Mouse (Mus musculus) v-Abl transformed pro-B cells (cell line): Measurements from ENCODE around the gene Frmd5.

Source experiments
- in situ Hi-C, 2 experiments: fragments of 400-800 bp; cut with MboI; formaldehyde crosslinking; loops; one replicate each; pipeline ENCODE4 v1.15.1; 2025; ENCODE audit not compliant: unreplicated experiment in 2 of 2

Frmd5 gene

GRCm38 (mm10) chr2:121764851-121765250, 42.0 kb downstream of the Frmd5 start:
- in situ Hi-C loops = no loop called here

GRCm38 (mm10) chr2:121761861-121762260, 45.0 kb downstream of the Frmd5 start:
- in situ Hi-C loops = no loop called here

- in situ Hi-C loops = no loop called here
These were observed 45.5 kb downstream of the Frmd5 start for GRCm38 (mm10) chr2:121761281-121761795.

- in situ Hi-C loops = no loop called here
These were observed 46.2 kb downstream of the Frmd5 start for GRCm38 (mm10) chr2:121760646-121761045.

- in situ Hi-C loops = no loop called here
These were observed 48.6 kb downstream of the Frmd5 start for GRCm38 (mm10) chr2:121758258-121758657.

GRCm38 (mm10) chr2:121756336-121756735, 50.6 kb downstream of the Frmd5 start:
- in situ Hi-C loops = no loop called here

GRCm38 (mm10) chr2:121755056-121755455, 51.8 kb downstream of the Frmd5 start:
- in situ Hi-C loops = no loop called here

GRCm38 (mm10) chr2:121750121-121750520, 56.8 kb downstream of the Frmd5 start:
- in situ Hi-C loops = no loop called here

GRCm38 (mm10) chr2:121741151-121741550, 65.7 kb downstream of the Frmd5 start:
- in situ Hi-C loops = no loop called here

GRCm38 (mm10) chr2:121739410-121739809, 67.5 kb downstream of the Frmd5 start:
- in situ Hi-C loops = no loop called here

- in situ Hi-C loops = no loop called here
These were observed 73.5 kb downstream of the Frmd5 start for GRCm38 (mm10) chr2:121733426-121733825.

- in situ Hi-C loops = no loop called here
These were observed 76.4 kb downstream of the Frmd5 start for GRCm38 (mm10) chr2:121730486-121730885.

- in situ Hi-C loops = no loop called here
These were observed 77.8 kb downstream of the Frmd5 start for GRCm38 (mm10) chr2:121728907-121729575.

GRCm38 (mm10) chr2:121724866-121725265, 82.0 kb downstream of the Frmd5 start:
- in situ Hi-C loops = no loop called here

GRCm38 (mm10) chr2:121723796-121724195, 83.1 kb downstream of the Frmd5 start:
- in situ Hi-C loops = no loop called here

GRCm38 (mm10) chr2:121719000-121719399, 87.9 kb downstream of the Frmd5 start:
- in situ Hi-C loops = no loop called here

GRCm38 (mm10) chr2:121717133-121717532, 89.8 kb downstream of the Frmd5 start:
- in situ Hi-C loops = no loop called here

- in situ Hi-C loops = no loop called here
These were observed 93.3 kb downstream of the Frmd5 start for GRCm38 (mm10) chr2:121713567-121713966.

GRCm38 (mm10) chr2:121711748-121712384, 95.0 kb downstream of the Frmd5 start:
- in situ Hi-C loops = no loop called here

GRCm38 (mm10) chr2:121709096-121709495, 97.8 kb downstream of the Frmd5 start:
- in situ Hi-C loops = no loop called here

GRCm38 (mm10) chr2:121707461-121707860, 99.4 kb downstream of the Frmd5 start:
- in situ Hi-C loops = no loop called here

GRCm38 (mm10) chr2:121705756-121706155, 101.1 kb downstream of the Frmd5 start:
- in situ Hi-C loops = no loop called here
